Mouse (Mus musculus) embryonic facial prominence, embryonic 11.5 days (tissue): ENCODE measurements around the gene Plppr1. TPM values are rescaled to one million over a fixed set of nuclear protein-coding genes. Genes with fewer than 3 reads are reported as not detected.

Experiments used
- ATAC-seq: fragments of 200-750 bp; cut with Nextera tagmentation; replicated peaks from 2 replicates; pipeline ENCODE4 v1.8.0; 2017; ENCODE audit warnings: low read depth; ENCODE audit not compliant: insufficient number of reproducible peaks, low FRiP score, low TSS enrichment
- DNase-seq: peaks from one replicate; pipeline ENCODE4 v3.0.0-alpha.2; 2015; ENCODE audit warnings: low spot score
- H3K27ac ChIP-seq: fragments of 300-500 bp; sonication (generic); replicated peaks from 2 replicates; pipeline ENCODE4 v1.5.1; 2014; ENCODE audit warnings: mild to moderate bottlenecking, low read depth, low read length, control low read depth
- H3K27me3 ChIP-seq: fragments of 300-500 bp; sonication (generic); 2 replicates; pipeline ENCODE4 v1.6.1; 2014; ENCODE audit warnings: mild to moderate bottlenecking, low read length, moderate library complexity, mixed read lengths; ENCODE audit not compliant: control insufficient read depth, insufficient read depth
- H3K36me3 ChIP-seq: fragments of 300-500 bp; sonication (generic); replicated peaks from 2 replicates; pipeline ENCODE4 v1.6.1; 2014; ENCODE audit warnings: low read depth, mild to moderate bottlenecking, low read length, moderate library complexity, mixed read lengths; ENCODE audit not compliant: control insufficient read depth, insufficient read depth
- H3K4me1 ChIP-seq: fragments of 300-500 bp; sonication (generic); 2 replicates; pipeline ENCODE4 v1.6.1; 2014; ENCODE audit warnings: low read length, mixed read lengths; ENCODE audit not compliant: control insufficient read depth, insufficient read depth
- H3K4me2 ChIP-seq: fragments of 300-500 bp; sonication (generic); 2 replicates; pipeline ENCODE4 v1.6.1; 2014; ENCODE audit warnings: low read depth, mild to moderate bottlenecking, control low read depth, low read length, moderate library complexity
- H3K4me3 ChIP-seq: fragments of 300-500 bp; sonication (generic); 2 replicates; pipeline ENCODE4 v1.5.1; 2014; ENCODE audit warnings: low read depth, low read length, control low read depth
- H3K9ac ChIP-seq: fragments of 300-500 bp; sonication (generic); replicated peaks from 2 replicates; pipeline ENCODE4 v1.6.1; 2014; ENCODE audit warnings: mild to moderate bottlenecking, control low read depth, low read length
- H3K9me3 ChIP-seq: fragments of 300-500 bp; sonication (generic); replicated peaks from 2 replicates; pipeline ENCODE4 v1.6.1; 2016; ENCODE audit warnings: mild to moderate bottlenecking, low read length, inconsistent platforms, mixed read lengths; ENCODE audit not compliant: control insufficient read depth
- WGBS: fragments of 180-500 bp; shearing (Covaris S2); extraction: QIAGEN DNeasy Blood & Tissue Kit; methylation state at CpG from one replicate; pipeline ENCODE4 v1.1.7; 2014; 5-methylcytosine and 5-hydroxymethylcytosine counted together
- polyA plus RNA-seq: library from polyadenylated mRNA; unstranded; fragments of >200 nt; fragmentation: Nextera tagmentation; extraction: Ambion mirVana; gene quantifications from 2 replicates; pipeline ENCODE4 v1.2.1, GENCODE M21; 2014

The Plppr1 gene
- polyA plus RNA-seq, 1 experiment from 2014 or later: 3.8 TPM

GRCm38 (mm10) chr4:49212616-49213544, 153.8 kb downstream of the Plppr1 start:
- no peaks in the 10 kb centered on the region for H3K27me3 ChIP-seq
- WGBS: 72% methylated on average over 11 of the region's 11 CpGs

GRCm38 (mm10) chr4:49214341-49214740, 155.3 kb downstream of the Plppr1 start:
- Histone ChIP-seq H3K9ac (no peak overlapping the region), H3K27me3 (no peaks in the 10 kb centered on the region), H3K4me3 (no peak overlapping the region), H3K27ac (no peak overlapping the region), H3K9me3 (no peaks in the 10 kb centered on the region), H3K4me2 (no peak overlapping the region), H3K4me1 (no peaks in the 10 kb centered on the region), H3K36me3 (no peaks in the 10 kb centered on the region)
- ATAC-seq (no peak), DNase-seq (no peak)
- 85% methylated on average over 3 of the region's 3 CpGs for WGBS

More at GRCm38 (mm10) chr4:49212616-49213544, 153.8 kb downstream of the Plppr1 start:
- ATAC-seq: no peak
- H3K4me1 ChIP-seq: no peaks in the 10 kb centered on the region
- no peak overlapping the region for H3K9ac ChIP-seq
- DNase-seq: no peak
- no peak overlapping the region for H3K27ac ChIP-seq
- H3K4me2 ChIP-seq: no peak overlapping the region
- H3K9me3 ChIP-seq: no peaks in the 10 kb centered on the region
- H3K4me3 ChIP-seq: no peak overlapping the region
- H3K36me3 ChIP-seq: no peaks in the 10 kb centered on the region

- H3K4me3 ChIP-seq: no peak overlapping the region
- no peak for ATAC-seq
- 82% methylated on average over 6 of the region's 6 CpGs for WGBS
Measured at GRCm38 (mm10) chr4:49223501-49223900, 164.4 kb downstream of the Plppr1 start.

GRCm38 (mm10) chr4:49225021-49225420, 165.9 kb downstream of the Plppr1 start:
- H3K9ac ChIP-seq: no peak overlapping the region
- ATAC-seq (no peak), DNase-seq (no peak)
- H3K36me3 ChIP-seq: no peaks in the 10 kb centered on the region
- WGBS: 84% methylated on average over 1 of the region's 1 CpGs
- no peak overlapping the region for H3K4me2 ChIP-seq
- H3K9me3 ChIP-seq: no peaks in the 10 kb centered on the region
- no peak overlapping the region for H3K4me3 ChIP-seq
- H3K27ac ChIP-seq: no peak overlapping the region
- H3K27me3 ChIP-seq: no peaks in the 10 kb centered on the region
- no peaks in the 10 kb centered on the region for H3K4me1 ChIP-seq

More at GRCm38 (mm10) chr4:49223501-49223900, 164.4 kb downstream of the Plppr1 start:
- H3K9ac ChIP-seq: no peak overlapping the region
- H3K27ac ChIP-seq: no peak overlapping the region
- H3K27me3 ChIP-seq: no peaks in the 10 kb centered on the region
- H3K4me2 ChIP-seq: no peak overlapping the region
- H3K36me3 ChIP-seq: no peaks in the 10 kb centered on the region
- no peaks in the 10 kb centered on the region for H3K9me3 ChIP-seq
- H3K4me1 ChIP-seq: no peaks in the 10 kb centered on the region
- no peak for DNase-seq

- 64% methylated on average over 11 of the region's 11 CpGs for WGBS
- H3K4me1 ChIP-seq: no peaks in the 10 kb centered on the region
- H3K27me3 ChIP-seq: no peaks in the 10 kb centered on the region
- no peak overlapping the region for H3K4me2 ChIP-seq
- no peak overlapping the region for H3K27ac ChIP-seq
- no peak overlapping the region for H3K9ac ChIP-seq
- no peaks in the 10 kb centered on the region for H3K9me3 ChIP-seq
- no peaks in the 10 kb centered on the region for H3K36me3 ChIP-seq
- DNase-seq (no peak), ATAC-seq (no peak)
- no peak overlapping the region for H3K4me3 ChIP-seq
Measured at GRCm38 (mm10) chr4:49232206-49233031, 173.3 kb downstream of the Plppr1 start.

GRCm38 (mm10) chr4:49233032-49233406, 173.9 kb downstream of the Plppr1 start:
- no peak for ATAC-seq
- WGBS: 44% methylated on average over 3 of the region's 3 CpGs
- H3K27me3 ChIP-seq: no peaks in the 10 kb centered on the region
- no peaks in the 10 kb centered on the region for H3K4me1 ChIP-seq
- H3K4me2 ChIP-seq: no peak overlapping the region
- DNase-seq: no peak
- H3K9me3 ChIP-seq: no peaks in the 10 kb centered on the region
- H3K27ac ChIP-seq: no peak overlapping the region
- H3K9ac ChIP-seq: no peak overlapping the region
- no peaks in the 10 kb centered on the region for H3K36me3 ChIP-seq
- no peak overlapping the region for H3K4me3 ChIP-seq

GRCm38 (mm10) chr4:49238111-49238510, 179.0 kb downstream of the Plppr1 start:
- WGBS: 91% methylated on average over 4 of the region's 4 CpGs

GRCm38 (mm10) chr4:49239451-49239850, 180.4 kb downstream of the Plppr1 start:
- Histone ChIP-seq H3K4me2 (no peak overlapping the region), H3K36me3 (no peaks in the 10 kb centered on the region), H3K9me3 (no peaks in the 10 kb centered on the region), H3K4me1 (no peaks in the 10 kb centered on the region), H3K27me3 (no peaks in the 10 kb centered on the region), H3K4me3 (no peak overlapping the region), H3K27ac (no peak overlapping the region), H3K9ac (no peak overlapping the region)
- ATAC-seq (no peak; the same call in 1 of the 2 replicates), DNase-seq (no peak)
- WGBS: 89% methylated on average over 5 of the region's 5 CpGs

More at GRCm38 (mm10) chr4:49238111-49238510, 179.0 kb downstream of the Plppr1 start:
- no peaks in the 10 kb centered on the region for H3K4me1 ChIP-seq
- no peak overlapping the region for H3K9ac ChIP-seq
- no peaks in the 10 kb centered on the region for H3K9me3 ChIP-seq
- H3K4me3 ChIP-seq: no peak overlapping the region
- no peak overlapping the region for H3K27ac ChIP-seq
- H3K27me3 ChIP-seq: no peaks in the 10 kb centered on the region
- DNase-seq (no peak), ATAC-seq (no peak)
- no peaks in the 10 kb centered on the region for H3K36me3 ChIP-seq
- H3K4me2 ChIP-seq: no peak overlapping the region
